ENCODE assay signal across 9 mouse cellular contexts in the genomic region with DNA sequence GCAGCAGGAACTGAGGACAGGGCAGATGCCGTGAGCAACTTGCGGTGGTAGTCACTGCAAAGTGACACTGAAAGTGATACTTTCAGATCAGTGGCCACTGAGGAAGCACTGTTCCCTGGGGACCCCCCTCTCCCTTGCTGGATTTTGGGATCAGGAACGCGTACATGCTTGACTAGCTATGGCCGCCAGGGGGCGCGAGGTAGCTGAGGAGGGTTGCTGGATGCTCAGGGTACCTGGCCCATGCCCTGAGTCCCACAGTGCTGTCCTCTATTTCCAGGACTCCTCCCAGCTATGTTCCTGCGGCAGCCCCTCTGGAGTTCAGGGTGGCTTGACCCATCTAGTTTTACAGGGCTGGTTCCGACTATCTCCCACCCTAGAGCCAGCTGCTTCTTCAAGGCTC. TPM values are rescaled to one million over a fixed set of nuclear protein-coding genes. Genes with fewer than 3 reads are reported as not detected.
DNase-seq lines count a peak whose midpoint lies in the region; ATAC-seq and TF ChIP-seq lines count a peak whose summit lies in the region.
"Had no signal": no experiment of that assay in that cellular context is flagged by ENCODE, and none has a peak within 500 bp of the region (broad histone marks: within the 10 kb centered on the region; RNA-seq: fewer than 3 reads in every experiment).

No protein-coding gene starts in this region.

- no peaks in the 10 kb centered on the region for H3K27me3 ChIP-seq in intestine, postnatal 0 days (replicated peaks; ENCODE audit: control insufficient read depth, insufficient read depth, low read length)
- H3K27me3 ChIP-seq in limb, embryonic 14.5 days (ENCODE audit: control insufficient read depth, insufficient read depth, low read length), result no peaks in the 10 kb centered on the region
- H3K27me3 ChIP-seq in splenic B cell, adult 2 months (ENCODE audit: control insufficient read depth, insufficient read depth, low read length, poor library complexity, severe bottlenecking), result no peaks in the 10 kb centered on the region

- no peak overlapping the region for H3K4me3 ChIP-seq in intestine, postnatal 0 days (ENCODE audit: low read depth, low read length)
- H3K4me3 ChIP-seq in limb, embryonic 14.5 days (replicated peaks; ENCODE audit: low read length), result no peak overlapping the region

- peak; percentile 59 for DNase-seq in 3T3-L1 (ENCODE audit: low read depth, low spot score)
- peak; percentile 44 for DNase-seq in adrenal gland, adult 8-10 months
- peak; percentile 85 for DNase-seq in embryo, embryonic 11 days
- peak; percentile 77 for DNase-seq in limb, embryonic 14.5 days (ENCODE audit: low spot score)
- peak; percentile 84 for DNase-seq in naive thymus-derived CD4-positive, alpha-beta T cell, adult 2 months (ENCODE audit: low read depth)
- peak; percentile 78 for DNase-seq in splenic B cell, adult 2 months (ENCODE audit: low read depth, low spot score)

- no peak overlapping the region for H3K9ac ChIP-seq in intestine, postnatal 0 days (ENCODE audit: low read depth, low read length)
- no peak overlapping the region for H3K9ac ChIP-seq in limb, embryonic 14.5 days (ENCODE audit: low read depth, low read length, severe bottlenecking)

- H3K27ac ChIP-seq in intestine, postnatal 0 days (ENCODE audit: low read depth, low read length), result no peak overlapping the region
- no peak overlapping the region for H3K27ac ChIP-seq in limb, embryonic 14.5 days (replicated peaks; ENCODE audit: low read depth, low read length)
- H3K27ac ChIP-seq: macrophage had no signal

- TF ChIP-seq CTCF in intestine, postnatal 0 days (IDR thresholded peaks at IDR 0.05; ENCODE audit: low read depth), result peak; percentile 97

- H3K4me1 ChIP-seq in intestine, postnatal 0 days (replicated peaks; ENCODE audit: control insufficient read depth, insufficient read depth, low read length), result no peaks in the 10 kb centered on the region; the same call in 1 of the 2 replicates
- no peaks in the 10 kb centered on the region for H3K4me1 ChIP-seq in limb, embryonic 14.5 days (ENCODE audit: control insufficient read depth, insufficient read depth, low read length)

- no peak overlapping the region; the same call in 1 of the 2 replicates for H3K4me2 ChIP-seq in intestine, postnatal 0 days (replicated peaks; ENCODE audit: low read depth)
- H3K4me2 ChIP-seq in limb, embryonic 14.5 days (replicated peaks; ENCODE audit: low read depth, low read length, severe bottlenecking), result no peak overlapping the region

- no peaks in the 10 kb centered on the region for H3K36me3 ChIP-seq in intestine, postnatal 0 days (ENCODE audit: control insufficient read depth, insufficient read depth)
- peaks cover under 1% of the 10 kb centered on the region; the same call in 1 of the 2 replicates for H3K36me3 ChIP-seq in limb, embryonic 14.5 days (ENCODE audit: control insufficient read depth, insufficient read depth, low read length)
- no peaks in the 10 kb centered on the region for H3K36me3 ChIP-seq in splenic B cell, adult 2 months (ENCODE audit: control insufficient read depth, insufficient read depth, low read length, poor library complexity, severe bottlenecking)

- WGBS in intestine, postnatal 0 days, result 11% methylated on average over 9 of the region's 9 CpGs
- WGBS in limb, embryonic 14.5 days, result 13% methylated on average over 9 of the region's 9 CpGs

- ATAC-seq in granulocyte monocyte progenitor cell, adult 5-6 weeks (replicated peaks; ENCODE audit: poor library complexity, severe bottlenecking), result peak; percentile 88
- ATAC-seq in intestine, postnatal 0 days, result peak; percentile 66
- peak; percentile 52; the same call in 1 of the 2 replicates for ATAC-seq in limb, embryonic 14.5 days (ENCODE audit: low FRiP score, low read depth)

- no peak for TF ChIP-seq POLR2A in limb, embryonic 14.5 days (IDR thresholded peaks at IDR 0.05; ENCODE audit: borderline replicate concordance, extremely low read depth, insufficient read depth, insufficient read length)

- no peaks in the 10 kb centered on the region for H3K9me3 ChIP-seq in intestine, postnatal 0 days (ENCODE audit: control insufficient read depth)
- no peaks in the 10 kb centered on the region for H3K9me3 ChIP-seq in limb, embryonic 14.5 days (ENCODE audit: control insufficient read depth, low read length)

RNA-seq across cellular contexts. Expression of gene Scml4, which starts 17.8 kb away (rescaled TPM):
- total RNA-seq in adrenal gland, adult 8-10 months (2022), result 1 to 10 TPM; 4.6 to 7.4 (median 6.7) TPM
- not detected in 2 replicates for total RNA-seq in granulocyte monocyte progenitor cell, adult 5-6 weeks (2014; fragmentation: Nextera tagmentation)
- 0.05 TPM in 1 of 2 replicates, not detected in the other for total RNA-seq in granulocyte monocyte progenitor cell, adult 5-6 weeks (2017)
- 13.0 and 13.7 TPM in 2 replicates for polyA plus RNA-seq in intestine, postnatal 0 days (2015; fragmentation: Nextera tagmentation; extraction: Ambion mirVana)
- 0.77 and 0.92 TPM in 2 replicates for polyA plus RNA-seq in limb, embryonic 14.5 days (2012; rRNA removed)
- 0.70 and 1.1 TPM in 2 replicates for polyA plus RNA-seq in limb, embryonic 14.5 days (2014; fragmentation: Nextera tagmentation; extraction: Ambion mirVana)
- polyA plus RNA-seq: macrophage had no signal

Comparison
In these comparisons a context has a peak if more than half of its experiments do, and no peak if none do; other contexts are left out.
1. RNA of gene Scml4, which starts 17.8 kb away (total RNA-seq): 4.6 to 7.4 TPM in adrenal gland, adult 8-10 months; 0.05 TPM in granulocyte monocyte progenitor cell, adult 5-6 weeks; every median in the first group is over 4 times any median in the second.
2. Peak in every context shown above with its lines, with median percentiles within 50 percentile points of each other: DNase-seq and ATAC-seq.